Mouse (Mus musculus) adrenal gland, postnatal 25 days (tissue): ENCODE measurements around the gene Dlat. TPM values are rescaled to one million over a fixed set of nuclear protein-coding genes. Genes with fewer than 3 reads are reported as not detected.
A peak's percentile ranks its signal among the peaks of the same experiment; 100 is the strongest.

Source experiments
- DNase-seq: peaks from one replicate; pipeline ENCODE4 v3.0.0; 2021; ENCODE audit warnings: mixed read lengths
- long read RNA-seq: library from polyadenylated mRNA; stranded (forward); transcript quantifications from one replicate; pipeline ENCODE4 v2.0.0, GENCODE M21; 2021
- total RNA-seq: library from RNA; stranded (reverse); gene quantifications from 2 replicates; pipeline ENCODE4 v1.2.3, GENCODE M21; 2021

Gene Dlat
- 126 and 129 TPM in 2 replicates for total RNA-seq
- long read RNA-seq, full-length matches to known transcripts = 251 of 289 reads
- long read RNA-seq, partial matches to known transcripts = 22 of 289 reads
- long read RNA-seq, other reads (novel, unspliced or antisense) = 16 of 289 reads

DNA sequence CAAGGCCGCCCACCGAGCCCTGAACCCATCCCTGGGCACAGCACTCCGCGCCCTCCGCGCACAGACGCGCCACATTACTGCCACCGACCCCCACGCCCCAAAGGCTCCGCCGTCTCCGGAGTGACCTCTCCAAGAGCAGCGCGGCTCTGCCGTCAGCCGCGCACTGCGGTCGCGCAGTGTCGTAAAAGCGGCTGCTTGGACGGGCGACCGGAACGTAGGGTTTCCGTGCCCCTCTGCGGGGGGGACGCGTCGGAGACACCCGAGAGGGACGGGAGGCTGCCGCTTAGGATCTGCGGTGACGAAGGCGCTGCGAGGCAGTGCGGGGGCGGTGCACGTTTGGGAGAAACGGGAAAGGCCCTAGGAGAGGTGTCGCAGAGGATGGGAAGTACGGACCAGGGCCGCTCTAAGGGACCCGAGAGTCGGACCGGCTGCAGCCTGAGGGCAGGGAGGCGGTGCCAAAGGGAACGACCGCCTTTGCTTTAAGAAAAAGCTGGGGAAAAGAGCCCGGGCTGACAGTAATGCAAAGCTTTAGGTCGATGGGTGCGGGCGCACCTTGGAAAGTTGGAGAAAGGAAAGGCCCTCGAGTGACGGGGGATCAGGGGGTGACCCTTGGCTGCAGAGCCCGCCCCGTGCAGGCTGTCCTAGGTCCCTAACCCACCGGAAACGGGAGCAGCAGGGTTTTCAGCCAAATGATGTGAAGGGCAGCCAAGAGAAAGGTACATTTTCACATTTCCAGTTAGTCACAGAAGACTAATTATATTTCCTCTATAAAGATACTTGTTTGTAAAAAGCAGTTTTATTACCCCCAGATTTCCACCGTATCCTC lies at the start of gene Dlat:
Gene Dlat (minus strand): TSS at position 389 of the 826 bp plus-strand sequence.
- peak; percentile 84 for DNase-seq

DNA sequence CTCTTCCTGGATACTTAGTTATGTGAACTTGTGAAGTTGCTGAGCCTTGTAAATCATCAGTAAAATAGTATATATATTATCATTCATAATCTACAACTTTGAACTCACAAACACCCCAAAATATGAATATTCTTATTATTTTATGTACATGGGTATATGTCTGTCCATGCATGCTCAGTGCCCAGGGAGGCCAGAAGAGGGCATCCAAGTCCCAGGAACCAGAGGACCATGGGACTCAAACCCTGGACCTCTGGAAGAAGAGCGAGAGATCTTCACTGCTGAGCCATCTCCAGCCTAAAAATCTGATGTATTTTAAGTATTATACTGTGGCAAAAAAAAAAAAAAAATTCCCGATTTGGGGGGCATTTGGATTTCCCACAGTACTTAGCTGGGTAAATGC lies 49.5 kb upstream of the Dlat start:
- peak; percentile 51 for DNase-seq

DNA sequence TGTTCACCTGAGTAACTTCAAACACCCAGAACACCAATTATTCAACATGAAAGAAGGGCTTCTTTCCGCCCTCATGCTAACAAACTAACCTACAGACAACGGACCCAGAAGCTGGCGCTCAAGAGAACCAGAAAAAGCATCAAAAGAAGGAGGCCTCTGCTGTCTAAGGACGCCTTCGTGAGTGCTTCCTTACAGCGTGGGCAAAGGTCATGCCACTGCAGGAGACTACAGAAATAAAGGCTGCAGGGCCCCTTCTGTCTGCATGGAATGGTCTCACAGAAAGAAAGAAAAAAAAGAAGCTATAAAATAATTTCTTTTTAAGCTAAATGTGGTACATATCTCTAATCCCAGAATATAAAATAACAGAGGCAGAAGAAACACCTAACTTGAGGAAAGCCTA lies 45.3 kb upstream of the Dlat start:
- no peak for DNase-seq

DNA sequence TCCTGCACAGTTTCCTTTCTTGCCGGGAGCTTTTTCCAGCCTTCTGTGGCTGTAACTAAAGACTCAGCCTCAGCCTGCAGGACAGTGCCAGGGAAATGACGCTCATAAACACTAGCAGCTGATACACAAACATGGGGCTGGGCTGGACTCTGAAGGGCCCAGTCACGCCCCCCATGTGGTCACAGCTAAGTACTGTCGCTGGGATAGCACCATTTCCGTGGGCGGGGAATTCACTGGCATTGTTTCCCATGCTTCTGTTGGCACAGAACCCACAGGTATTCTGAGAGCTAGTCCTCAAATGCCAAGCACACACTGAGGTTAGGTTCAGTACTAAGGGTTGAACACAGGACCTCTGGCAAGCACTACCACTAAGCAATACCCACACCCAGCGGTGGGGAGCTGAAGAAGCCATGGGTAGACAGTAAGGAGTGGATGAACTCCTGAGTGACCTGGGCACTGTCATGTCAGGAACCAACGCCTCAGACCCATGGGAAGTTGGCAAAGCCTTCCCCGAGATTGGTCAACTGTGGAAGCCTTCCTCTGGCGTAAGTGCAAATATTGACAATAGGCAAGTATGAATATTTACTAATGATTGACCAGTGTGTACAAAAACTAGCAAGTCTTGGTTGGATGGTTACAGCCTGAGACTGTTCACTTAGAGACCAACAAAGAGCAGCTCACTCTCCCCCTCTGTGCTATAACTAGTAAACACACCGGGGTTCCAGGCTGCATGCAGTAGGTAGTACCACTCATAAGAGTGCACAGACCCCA lies 41.5 kb upstream of the Dlat start:
- DNase-seq = no peak

GRCm38 (mm10) chr9:50698418-50699409 lies 39.1 kb upstream of the Dlat start:
- peak; percentile 37 for DNase-seq

DNA sequence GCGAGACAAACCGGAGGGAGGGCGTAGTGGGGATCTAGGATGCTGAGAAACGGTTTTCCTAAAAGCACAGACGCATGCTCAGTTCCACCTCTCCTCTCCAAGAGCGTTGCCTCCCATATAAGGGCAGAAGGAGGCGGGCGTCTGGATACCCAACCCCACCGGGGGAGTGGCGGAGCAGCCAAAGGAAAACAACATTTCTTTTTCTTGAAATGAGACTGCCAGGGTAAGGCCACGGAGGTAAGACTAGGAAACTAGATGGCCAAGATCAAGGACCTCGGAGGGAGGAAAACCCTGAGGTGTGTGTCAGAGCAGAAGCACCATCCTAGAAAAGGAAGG lies 38.1 kb upstream of the Dlat start:
- DNase-seq = peak; percentile 72

- DNase-seq = no peak
Measured at GRCm38 (mm10) chr9:50696851-50697705, 37.5 kb upstream of the Dlat start.

DNA sequence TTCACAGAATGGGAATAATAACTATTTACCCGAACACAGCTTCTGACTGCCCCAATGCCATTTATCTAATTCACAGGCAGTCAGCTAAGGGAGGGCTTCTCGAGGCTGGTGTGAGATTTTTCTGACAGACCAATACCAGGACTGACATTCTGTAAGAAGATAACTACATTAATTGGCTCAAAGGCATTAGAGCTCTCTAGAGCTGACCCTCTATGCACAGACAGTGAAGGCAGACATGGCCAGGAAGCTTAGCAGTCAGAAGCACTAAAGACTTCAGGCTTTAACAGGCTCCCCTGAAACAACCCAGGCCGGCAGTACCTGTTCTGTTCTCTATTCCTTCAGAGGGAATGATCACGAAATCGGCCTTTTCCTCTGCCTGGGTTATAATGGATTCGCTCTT lies 35.6 kb upstream of the Dlat start:
- DNase-seq = no peak

GRCm38 (mm10) chr9:50693631-50694030 lies 34.1 kb upstream of the Dlat start:
- DNase-seq = peak; percentile 8

GRCm38 (mm10) chr9:50692626-50693580 lies 33.3 kb upstream of the Dlat start:
- DNase-seq = no peak

DNA sequence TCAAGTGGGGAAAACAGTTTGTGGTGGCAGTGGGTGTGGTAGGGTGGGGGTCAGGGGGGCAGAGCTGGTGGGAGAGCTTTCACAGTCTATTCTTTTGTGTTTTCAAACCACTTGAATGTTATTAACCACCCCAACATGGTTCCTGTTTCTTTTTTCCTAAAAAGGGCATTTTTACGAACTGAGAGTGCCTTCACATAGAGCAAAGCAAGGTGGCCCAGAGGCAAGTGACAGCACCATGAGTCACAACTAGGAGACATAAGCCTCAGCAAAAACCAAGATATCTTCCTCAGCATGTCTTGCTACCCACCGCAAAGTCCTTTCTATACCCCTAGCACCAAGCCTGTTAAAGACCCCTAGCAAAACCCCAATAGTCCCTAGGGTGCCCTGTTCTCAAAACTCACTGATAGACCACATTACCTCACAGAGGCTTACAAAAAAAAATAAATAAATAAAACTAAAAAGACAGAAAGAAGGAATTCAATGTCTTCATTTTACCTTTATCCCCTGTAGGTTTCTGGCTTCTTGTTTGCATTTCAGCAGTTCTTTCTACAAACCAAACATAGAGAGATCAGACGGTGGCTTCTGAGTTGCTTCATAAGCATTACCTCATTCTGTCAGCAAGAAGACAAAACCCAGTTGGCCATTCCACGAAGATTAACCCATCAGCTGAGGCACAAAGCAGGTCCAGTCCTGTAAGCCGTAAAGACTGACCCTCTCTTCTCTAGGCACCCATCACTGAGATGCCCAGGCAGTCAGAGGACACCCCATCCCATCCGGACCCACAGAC lies 27.5 kb upstream of the Dlat start:
- DNase-seq = no peak

- DNase-seq = no peak
Measured at GRCm38 (mm10) chr9:50681727-50682126, 22.1 kb upstream of the Dlat start.

- DNase-seq = no peak
Measured at GRCm38 (mm10) chr9:50679406-50679805, 19.8 kb upstream of the Dlat start.

DNA sequence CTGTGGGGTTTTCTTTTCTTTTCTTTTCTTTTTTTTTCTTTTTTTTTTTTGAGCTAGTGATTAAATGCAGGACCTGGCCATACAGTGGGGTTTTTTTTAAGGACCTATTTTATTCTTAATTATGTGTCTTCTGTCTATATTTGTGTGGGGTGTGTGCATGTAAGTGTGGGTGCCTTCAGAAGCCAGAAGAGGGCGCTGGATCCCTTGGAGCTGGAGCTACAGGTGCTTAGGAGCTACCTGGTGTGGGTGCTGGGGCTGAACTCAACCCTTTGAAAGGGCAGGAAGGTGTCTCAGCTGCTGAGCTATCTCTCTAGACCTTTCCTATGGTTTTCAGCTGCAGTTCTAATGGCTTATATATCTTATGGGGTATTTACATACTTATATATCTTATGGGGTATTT lies 15.2 kb upstream of the Dlat start:
- no peak for DNase-seq

DNA sequence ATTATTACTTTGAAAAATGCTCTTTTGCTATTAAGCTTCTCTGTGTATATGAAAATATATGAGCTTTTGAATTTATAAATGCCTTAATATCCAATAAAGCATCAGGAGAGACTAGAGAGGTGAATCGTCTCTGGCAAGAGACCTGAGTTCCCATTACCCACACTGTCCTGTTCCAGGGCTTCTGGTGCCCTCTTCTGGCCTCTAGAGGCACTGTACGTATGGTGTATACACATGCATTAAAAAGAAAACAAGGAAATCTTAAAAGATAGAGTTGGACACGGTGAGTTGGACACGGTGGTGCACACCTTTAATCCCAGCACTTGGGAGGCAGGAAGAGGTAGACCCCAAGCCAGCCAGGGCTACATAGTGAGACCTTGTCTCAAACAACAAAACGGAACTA lies 11.1 kb upstream of the Dlat start:
- DNase-seq = peak; percentile 58

- DNase-seq = no peak
Measured at GRCm38 (mm10) chr9:50667579-50668498, 8.3 kb upstream of the Dlat start.

DNA sequence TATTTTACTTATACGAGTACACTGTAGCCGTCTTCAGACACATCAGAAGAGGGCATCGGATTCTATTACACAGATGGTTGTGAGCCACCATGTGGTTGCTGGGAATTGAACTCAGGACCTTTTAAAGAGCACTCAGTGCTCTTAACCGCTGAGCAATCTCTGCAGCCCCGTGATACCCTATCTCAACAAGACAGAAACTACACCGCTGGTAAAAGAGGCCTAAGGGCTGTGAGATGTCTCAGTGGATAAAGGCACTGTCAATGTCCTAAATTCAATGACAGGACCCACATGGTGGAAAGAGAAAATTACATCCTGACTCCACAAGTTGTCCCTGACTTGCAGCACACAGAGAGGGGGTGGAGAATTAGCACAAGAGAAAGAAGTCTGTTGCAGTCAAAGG lies 6.9 kb upstream of the Dlat start:
- DNase-seq = no peak

DNA sequence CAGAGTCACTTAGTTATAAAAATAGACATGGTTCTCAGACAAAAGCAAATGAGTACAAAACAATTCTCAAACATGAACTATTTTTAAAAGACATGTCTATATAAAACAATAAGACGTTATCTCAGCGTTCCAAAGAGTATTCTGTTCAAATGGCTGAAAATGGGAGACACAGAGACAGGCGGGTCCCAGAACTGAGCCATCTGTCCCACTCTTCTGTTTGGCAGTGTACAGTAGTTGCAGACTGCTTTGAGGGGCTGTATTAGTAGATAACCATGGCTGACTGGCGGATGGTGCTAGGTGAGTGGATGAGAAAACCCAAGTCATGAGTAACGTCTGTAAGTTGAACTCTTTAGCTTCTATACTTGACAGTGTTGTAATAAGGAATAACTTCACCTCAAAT lies 5.2 kb upstream of the Dlat start:
- DNase-seq = no peak
